In genomic region chr6:119051721-119052120, GRCm38 (mm10) we compare ENCODE assay signal across 13 mouse cellular contexts.
DNase-seq lines count a peak whose midpoint lies in the region; ATAC-seq and TF ChIP-seq lines count a peak whose summit lies in the region.
"Had no signal": no experiment of that assay in that cellular context is flagged by ENCODE, and none has a peak within 500 bp of the region (broad histone marks: within the 10 kb centered on the region; RNA-seq: fewer than 3 reads in every experiment).

No protein-coding gene starts in this region.

- H3K4me3 ChIP-seq in heart, embryonic 13.5 days: no peak overlapping the region
- H3K4me3 ChIP-seq in heart, embryonic 12.5 days: no peak overlapping the region
- H3K4me3 ChIP-seq in embryonic fibroblast, embryonic 13.5 days (ENCODE audit: insufficient read depth, low read length): no peak overlapping the region
- no peak overlapping the region for H3K4me3 ChIP-seq in neural tube, embryonic 15.5 days (replicated peaks)
- H3K4me3 ChIP-seq: embryonic facial prominence, embryonic 13.5 days had no signal

- no peak overlapping the region for H3K4me2 ChIP-seq in heart, embryonic 13.5 days
- no peak overlapping the region for H3K4me2 ChIP-seq in heart, embryonic 12.5 days
- no peak overlapping the region for H3K4me2 ChIP-seq in neural tube, embryonic 15.5 days
- H3K4me2 ChIP-seq: embryonic facial prominence, embryonic 13.5 days; liver, embryonic 11.5 days had no signal

- intact Hi-C loops in heart, postnatal 10 days (cut with DNase I): no loop called here

- peak; percentile 54 to 57 for DNase-seq in heart, postnatal 10 days
- peak; percentile 60 to 88 for DNase-seq in lung, postnatal 4 days
- DNase-seq in cerebellum, adult 11 months: no peak
- DNase-seq: cerebellum, postnatal 14 days; right cerebral cortex, adult 18-20 months had no signal

- H3K36me3 ChIP-seq in heart, embryonic 13.5 days: peaks cover 46% of the 10 kb centered on the region
- H3K36me3 ChIP-seq in heart, embryonic 12.5 days: peaks cover 23% of the 10 kb centered on the region
- H3K36me3 ChIP-seq in neural tube, embryonic 15.5 days: peaks cover 6% of the 10 kb centered on the region; the same call in 1 of the 2 replicates

- no peak for ATAC-seq in heart, embryonic 13.5 days (ENCODE audit: extremely low read depth, insufficient number of reproducible peaks, low FRiP score, low TSS enrichment)
- no peak; the same call in 1 of the 2 replicates for ATAC-seq in heart, embryonic 12.5 days (ENCODE audit: insufficient number of reproducible peaks, low FRiP score)
- no peak for ATAC-seq in neural tube, embryonic 15.5 days (ENCODE audit: low FRiP score)
- ATAC-seq: CD4-positive, CD25-positive, alpha-beta regulatory T cell, adult 4 months; Patski had no signal

- TF ChIP-seq POLR2A in embryonic fibroblast, embryonic 13.5 days (IDR thresholded peaks at IDR 0.05; ENCODE audit: low read depth, low read length): no peak

- TF ChIP-seq CTCF in embryonic fibroblast, embryonic 13.5 days (IDR thresholded peaks at IDR 0.05; ENCODE audit: borderline replicate concordance, insufficient read depth, low read length): no peak

- 35% methylated on average over 2 of the region's 2 CpGs for WGBS in heart, embryonic 13.5 days
- 43% methylated on average over 2 of the region's 2 CpGs for WGBS in heart, embryonic 12.5 days
- WGBS in neural tube, embryonic 15.5 days: 85% methylated on average over 2 of the region's 2 CpGs

- no peaks in the 10 kb centered on the region for H3K27me3 ChIP-seq in heart, embryonic 13.5 days (replicated peaks)
- H3K27me3 ChIP-seq in heart, embryonic 12.5 days (replicated peaks): no peaks in the 10 kb centered on the region
- H3K27me3 ChIP-seq in neural tube, embryonic 15.5 days (replicated peaks): no peaks in the 10 kb centered on the region
- H3K27me3 ChIP-seq: embryonic facial prominence, embryonic 13.5 days; Patski had no signal

- H3K9ac ChIP-seq in heart, embryonic 13.5 days: no peak overlapping the region
- H3K9ac ChIP-seq in heart, embryonic 12.5 days: no peak overlapping the region
- no peak overlapping the region for H3K9ac ChIP-seq in neural tube, embryonic 15.5 days (replicated peaks)
- H3K9ac ChIP-seq: embryonic facial prominence, embryonic 13.5 days had no signal

- peaks cover 78% of the 10 kb centered on the region for H3K4me1 ChIP-seq in heart, embryonic 13.5 days
- peaks cover 62% of the 10 kb centered on the region for H3K4me1 ChIP-seq in heart, embryonic 12.5 days (replicated peaks)
- H3K4me1 ChIP-seq in embryonic fibroblast, embryonic 13.5 days (ENCODE audit: control insufficient read depth, insufficient read depth, low read length): peaks cover 8% of the 10 kb centered on the region
- H3K4me1 ChIP-seq in neural tube, embryonic 15.5 days: peaks cover 7% of the 10 kb centered on the region; the same call in 1 of the 2 replicates

- peak overlapping the region; percentile 64 for H3K27ac ChIP-seq in heart, embryonic 13.5 days (replicated peaks)
- H3K27ac ChIP-seq in heart, embryonic 12.5 days (ENCODE audit: poor library complexity, severe bottlenecking): no peak overlapping the region
- peak overlapping the region; percentile 79 for H3K27ac ChIP-seq in embryonic fibroblast, embryonic 13.5 days (ENCODE audit: insufficient read depth, low read length)
- H3K27ac ChIP-seq in neural tube, embryonic 15.5 days (replicated peaks): no peak overlapping the region
- H3K27ac ChIP-seq: embryonic facial prominence, embryonic 13.5 days had no signal

- no peaks in the 10 kb centered on the region for H3K9me3 ChIP-seq in heart, embryonic 13.5 days
- H3K9me3 ChIP-seq in heart, embryonic 12.5 days (replicated peaks): no peaks in the 10 kb centered on the region
- no peaks in the 10 kb centered on the region for H3K9me3 ChIP-seq in neural tube, embryonic 15.5 days (replicated peaks)
- H3K9me3 ChIP-seq: embryonic facial prominence, embryonic 13.5 days had no signal

Comparison
In these comparisons a context has a peak if more than half of its experiments do, and no peak if none do; other contexts are left out.
1. H3K27ac ChIP-seq: peak in heart, embryonic 13.5 days (single experiment) and embryonic fibroblast, embryonic 13.5 days (single experiment); none in heart, embryonic 12.5 days (single experiment) and neural tube, embryonic 15.5 days (single experiment).